Mouse (Mus musculus) stomach, postnatal 0 days (tissue): ENCODE results near the gene Manba. TPM values are rescaled to one million over a fixed set of nuclear protein-coding genes. Genes with fewer than 3 reads are reported as not detected.
A peak's percentile ranks its signal among the peaks of the same experiment; 100 is the strongest.
"Not testable (repeated sequence)": the region's sequence is repeated elsewhere in the genome, so short reads cannot be mapped to it uniquely, and the experiment has no call there.

Source experiments
- ATAC-seq: fragments of 200-750 bp; cut with Nextera tagmentation; 2 replicates; pipeline ENCODE4 v1.8.0; 2017; ENCODE audit not compliant: low FRiP score, low TSS enrichment
- DNase-seq: peaks from one replicate; pipeline ENCODE4 v3.0.0-alpha.2; 2016; ENCODE audit warnings: low spot score
- H3K27ac ChIP-seq: fragments of 300-500 bp; sonication (generic); replicated peaks from 2 replicates; pipeline ENCODE4 v1.5.1; 2014; ENCODE audit warnings: mild to moderate bottlenecking, control low read depth
- H3K27me3 ChIP-seq: fragments of 300-500 bp; sonication (generic); 2 replicates; pipeline ENCODE4 v1.6.1; 2014; ENCODE audit warnings: low read length; ENCODE audit not compliant: control insufficient read depth, insufficient read depth
- H3K36me3 ChIP-seq: fragments of 300-500 bp; sonication (generic); 2 replicates; pipeline ENCODE4 v1.6.1; 2014; ENCODE audit warnings: low read length, mixed read lengths; ENCODE audit not compliant: control insufficient read depth, insufficient read depth
- H3K4me1 ChIP-seq: fragments of 300-500 bp; sonication (generic); replicated peaks from 2 replicates; pipeline ENCODE4 v1.6.1; 2014; ENCODE audit warnings: antibody characterized with exemption; ENCODE audit not compliant: control insufficient read depth, insufficient read depth
- H3K4me2 ChIP-seq: fragments of 300-500 bp; sonication (generic); replicated peaks from 2 replicates; pipeline ENCODE4 v1.6.1; 2014; ENCODE audit warnings: low read depth, mild to moderate bottlenecking, control low read depth, moderate library complexity
- H3K4me3 ChIP-seq: fragments of 300-500 bp; sonication (generic); 2 replicates; pipeline ENCODE4 v1.5.1; 2014; ENCODE audit warnings: low read depth, low read length, control low read depth
- H3K9ac ChIP-seq: fragments of 300-500 bp; sonication (generic); 2 replicates; pipeline ENCODE4 v1.6.1; 2014; ENCODE audit warnings: mild to moderate bottlenecking, low read length, control low read depth, mixed read lengths
- H3K9me3 ChIP-seq: fragments of 300-500 bp; sonication (generic); 2 replicates; pipeline ENCODE4 v1.6.1; 2016; ENCODE audit warnings: low read length; ENCODE audit not compliant: control insufficient read depth
- CTCF ChIP-seq: IDR thresholded peaks from 2 replicates; pipeline ENCODE4 v1.5.1; 2016; ENCODE audit warnings: antibody characterized with exemption, low read depth, mild to moderate bottlenecking, moderate library complexity
- EP300 ChIP-seq: optimal IDR thresholded peaks from 2 replicates; pipeline ENCODE3; 2016; ENCODE audit warnings: antibody characterized with exemption
- WGBS: fragments of 180-500 bp; shearing (Covaris S2); extraction: QIAGEN DNeasy Blood & Tissue Kit; methylation state at CpG from one replicate; pipeline ENCODE4 v1.1.7; 2014; 5-methylcytosine and 5-hydroxymethylcytosine counted together
- polyA plus RNA-seq: library from polyadenylated mRNA; unstranded; fragments of >200 nt; fragmentation: Nextera tagmentation; extraction: Ambion mirVana; gene quantifications from 2 replicates; pipeline ENCODE4 v1.2.1, GENCODE M21; 2015

Gene Manba
- polyA plus RNA-seq, 1 experiment from 2014 or later = 11.8 TPM

- 76% methylated on average over 6 of the region's 6 CpGs for WGBS
- Histone ChIP-seq H3K27me3 (no peaks in the 10 kb centered on the region), H3K4me2 (no peak overlapping the region), H3K27ac (no peak overlapping the region), H3K36me3 (no peaks in the 10 kb centered on the region), H3K9ac (no peak overlapping the region), H3K9me3 (no peaks in the 10 kb centered on the region), H3K4me1 (no peaks in the 10 kb centered on the region), H3K4me3 (no peak overlapping the region)
- ATAC-seq (peak; percentile 61; the same call in 1 of the 2 replicates), DNase-seq (no peak)
- no peak for TF ChIP-seq EP300
- TF ChIP-seq CTCF = no peak
Measured at GRCm38 (mm10) chr3:135480767-135481166, 4.6 kb upstream of the Manba start.

GRCm38 (mm10) chr3:135481608-135482007 lies 3.8 kb upstream of the Manba start:
- Histone ChIP-seq H3K27ac (no peak overlapping the region), H3K4me2 (no peak overlapping the region), H3K9ac (no peak overlapping the region), H3K4me3 (no peak overlapping the region), H3K27me3 (no peaks in the 10 kb centered on the region), H3K4me1 (no peaks in the 10 kb centered on the region), H3K36me3 (no peaks in the 10 kb centered on the region), H3K9me3 (no peaks in the 10 kb centered on the region)
- ATAC-seq (no peak), DNase-seq (no peak)
- TF ChIP-seq CTCF (no peak), EP300 (no peak)
- 77% methylated on average over 3 of the region's 3 CpGs for WGBS

GRCm38 (mm10) chr3:135484650-135485049 lies 761 bp upstream of the Manba start:
- H3K4me1 ChIP-seq, H3K9me3 ChIP-seq: not testable (repeated sequence)
- WGBS = 90% methylated on average over 15 of the region's 15 CpGs

GRCm38 (mm10) chr3:135485900-135486241 lies 460 bp downstream of the Manba start:
- Histone ChIP-seq H3K36me3 (no peaks in the 10 kb centered on the region), H3K4me3 (peak overlapping the region; percentile 49), H3K27ac (peak overlapping the region; percentile 41; the same call in 1 of the 2 replicates), H3K27me3 (no peaks in the 10 kb centered on the region), H3K9ac (peak overlapping the region; percentile 67), H3K4me2 (peak overlapping the region; percentile 98), H3K4me1 (no peaks in the 10 kb centered on the region), H3K9me3 (no peaks in the 10 kb centered on the region)
- no peak; the same call in 1 of the 2 replicates for ATAC-seq
- no peak for TF ChIP-seq EP300
- no peak for TF ChIP-seq CTCF
- 8% methylated on average over 9 of the region's 9 CpGs for WGBS
- DNase-seq = no peak

More at GRCm38 (mm10) chr3:135484650-135485049, 761 bp upstream of the Manba start:
- ATAC-seq, H3K36me3 ChIP-seq, H3K27me3 ChIP-seq, H3K9ac ChIP-seq, H3K27ac ChIP-seq, H3K4me2 ChIP-seq, DNase-seq: not testable (repeated sequence)
- H3K4me3 ChIP-seq = peak overlapping the region; percentile 49; the same call in 1 of the 2 replicates

- no peaks in the 10 kb centered on the region for H3K4me1 ChIP-seq
- no peak overlapping the region for H3K9ac ChIP-seq
- H3K4me2 ChIP-seq = peak overlapping the region; percentile 98
- ATAC-seq (no peak), DNase-seq (no peak)
- TF ChIP-seq CTCF (no peak), EP300 (no peak)
- H3K27ac ChIP-seq = no peak overlapping the region
- H3K4me3 ChIP-seq = peak overlapping the region; percentile 49; the same call in 1 of the 2 replicates
- no peaks in the 10 kb centered on the region for H3K36me3 ChIP-seq
- H3K9me3 ChIP-seq = no peaks in the 10 kb centered on the region
- H3K27me3 ChIP-seq = no peaks in the 10 kb centered on the region
- 57% methylated on average over 5 of the region's 5 CpGs for WGBS
Measured at GRCm38 (mm10) chr3:135486351-135486750, 940 bp downstream of the Manba start.

- H3K4me3 ChIP-seq = no peak overlapping the region
- H3K27me3 ChIP-seq = no peaks in the 10 kb centered on the region
- TF ChIP-seq EP300 = no peak
- TF ChIP-seq CTCF = no peak
- ATAC-seq = no peak
- DNase-seq = no peak
- no peak overlapping the region for H3K4me2 ChIP-seq
- H3K9ac ChIP-seq = no peak overlapping the region
- no peak overlapping the region for H3K27ac ChIP-seq
- no peaks in the 10 kb centered on the region for H3K36me3 ChIP-seq
- H3K4me1 ChIP-seq = no peaks in the 10 kb centered on the region
- no peaks in the 10 kb centered on the region for H3K9me3 ChIP-seq
- 86% methylated on average over 4 of the region's 4 CpGs for WGBS
Measured at GRCm38 (mm10) chr3:135487803-135488202, 2.4 kb downstream of the Manba start.
